In genomic region chr11:3786564-3786963, GRCm38 (mm10) we compare ENCODE assay signal across 7 mouse cellular contexts.
DNase-seq lines count a peak whose midpoint lies in the region; ATAC-seq and TF ChIP-seq lines count a peak whose summit lies in the region.

No protein-coding gene starts in this region.

- intact Hi-C loops in left cerebral cortex, adult 2 months (cut with DNase I): loop anchor here (1.0 to 5.0 kb wide), 4 partner anchors 72 to 314 kb away; no protein-coding TSS in a partner anchor

- no peak overlapping the region for H3K9ac ChIP-seq in forebrain, postnatal 0 days
- no peak overlapping the region for H3K9ac ChIP-seq in hindbrain, embryonic 13.5 days
- no peak overlapping the region for H3K9ac ChIP-seq in midbrain, embryonic 14.5 days (replicated peaks; ENCODE audit: low read length)

- H3K27ac ChIP-seq in forebrain, postnatal 0 days (ENCODE audit: low read depth, low read length): no peak overlapping the region
- H3K27ac ChIP-seq in hindbrain, embryonic 13.5 days: no peak overlapping the region
- no peak overlapping the region for H3K27ac ChIP-seq in left cerebral cortex, adult 2 months
- no peak overlapping the region for H3K27ac ChIP-seq in midbrain, embryonic 14.5 days (replicated peaks; ENCODE audit: low read depth, low read length)

- ATAC-seq in forebrain, postnatal 0 days: peak; percentile 74
- ATAC-seq in hindbrain, embryonic 13.5 days (ENCODE audit: low FRiP score): 0 out of 2 replicates have a peak, but pooled peaks have one; percentile 49
- no peak for ATAC-seq in midbrain, embryonic 14.5 days (ENCODE audit: low FRiP score, low TSS enrichment)

- H3K36me3 ChIP-seq in forebrain, postnatal 0 days (ENCODE audit: insufficient read depth): no peaks in the 10 kb centered on the region
- no peaks in the 10 kb centered on the region for H3K36me3 ChIP-seq in hindbrain, embryonic 13.5 days
- no peaks in the 10 kb centered on the region for H3K36me3 ChIP-seq in midbrain, embryonic 14.5 days (ENCODE audit: control insufficient read depth, insufficient read depth, low read length)

- no peaks in the 10 kb centered on the region for H3K9me3 ChIP-seq in forebrain, postnatal 0 days (ENCODE audit: low read length)
- no peaks in the 10 kb centered on the region for H3K9me3 ChIP-seq in hindbrain, embryonic 13.5 days
- no peaks in the 10 kb centered on the region for H3K9me3 ChIP-seq in midbrain, embryonic 14.5 days (ENCODE audit: control insufficient read depth, low read length)

- TF ChIP-seq CTCF in forebrain, postnatal 0 days (IDR thresholded peaks at IDR 0.05; ENCODE audit: low read depth): peak; percentile 99
- TF ChIP-seq CTCF in left cerebral cortex, adult 2 months (IDR thresholded peaks at IDR 0.05): peak; percentile 95

- WGBS in forebrain, postnatal 0 days: 10% methylated on average over 6 of the region's 6 CpGs
- WGBS in hindbrain, embryonic 13.5 days: 21% methylated on average over 6 of the region's 6 CpGs
- 10% methylated on average over 6 of the region's 6 CpGs for WGBS in midbrain, embryonic 14.5 days

- peak; percentile 90 for DNase-seq in R1 (ENCODE audit: low read depth, low spot score)
- DNase-seq in cerebellum, adult 11-12 months: peak; percentile 85
- DNase-seq in forebrain, postnatal 0 days: peak; percentile 95
- peak; percentile 87 to 95 for DNase-seq in left cerebral cortex, adult 2 months (ENCODE audit: extremely low spot score in 1 of 2, low spot score in 2 of 2)
- peak; percentile 96 for DNase-seq in midbrain, embryonic 14.5 days
- DNase-seq in spleen, adult 12 weeks (ENCODE audit: low spot score): peak; percentile 42

- no peak overlapping the region for H3K4me2 ChIP-seq in forebrain, postnatal 0 days (ENCODE audit: low read depth)
- H3K4me2 ChIP-seq in hindbrain, embryonic 13.5 days: no peak overlapping the region
- no peak overlapping the region for H3K4me2 ChIP-seq in midbrain, embryonic 14.5 days (ENCODE audit: low read length)

- no peaks in the 10 kb centered on the region for H3K27me3 ChIP-seq in forebrain, postnatal 0 days (ENCODE audit: insufficient read depth, low read length)
- H3K27me3 ChIP-seq in hindbrain, embryonic 13.5 days: 0 out of 2 replicates have a peak, but pooled peaks cover 9% of the 10 kb centered on the region
- no peaks in the 10 kb centered on the region for H3K27me3 ChIP-seq in midbrain, embryonic 14.5 days (ENCODE audit: control insufficient read depth, insufficient read depth, low read length)

- no peak overlapping the region for H3K4me3 ChIP-seq in forebrain, postnatal 0 days (ENCODE audit: low read depth, low read length)
- H3K4me3 ChIP-seq in hindbrain, embryonic 13.5 days: no peak overlapping the region
- H3K4me3 ChIP-seq in left cerebral cortex, adult 2 months: no peak overlapping the region
- no peak overlapping the region for H3K4me3 ChIP-seq in midbrain, embryonic 14.5 days (replicated peaks; ENCODE audit: low read depth, low read length)

- no peaks in the 10 kb centered on the region for H3K4me1 ChIP-seq in forebrain, postnatal 0 days (ENCODE audit: insufficient read depth)
- H3K4me1 ChIP-seq in hindbrain, embryonic 13.5 days (replicated peaks): no peaks in the 10 kb centered on the region
- no peaks in the 10 kb centered on the region for H3K4me1 ChIP-seq in midbrain, embryonic 14.5 days (ENCODE audit: control insufficient read depth, insufficient read depth, low read length)

Comparison
In these comparisons a context has a peak if more than half of its experiments do, and no peak if none do; other contexts are left out.
1. DNase-seq: peak in every context shown above with its lines; median percentile 96 in midbrain, embryonic 14.5 days; 95 in forebrain, postnatal 0 days; 91 in left cerebral cortex, adult 2 months; 90 in R1; 85 in cerebellum, adult 11-12 months; 42 in spleen, adult 12 weeks.